Mouse (Mus musculus) embryonic facial prominence, embryonic 14.5 days (tissue): ENCODE results near the gene Mcf2l. TPM values are rescaled to one million over a fixed set of nuclear protein-coding genes. Genes with fewer than 3 reads are reported as not detected.

Experiments
- ATAC-seq: fragments of 200-750 bp; cut with Nextera tagmentation; 2 replicates; pipeline ENCODE4 v1.8.0; 2017; ENCODE audit warnings: low read depth, moderate number of reproducible peaks, moderate TSS enrichment
- DNase-seq: peaks from one replicate; pipeline ENCODE4 v3.0.0-alpha.2; 2015; ENCODE audit warnings: low spot score
- H3K27ac ChIP-seq: fragments of 300-500 bp; sonication (generic); replicated peaks from 2 replicates; pipeline ENCODE4 v1.5.1; 2014; ENCODE audit warnings: low read depth, mild to moderate bottlenecking, low read length, moderate library complexity
- H3K27me3 ChIP-seq: fragments of 300-500 bp; sonication (generic); replicated peaks from 2 replicates; pipeline ENCODE4 v1.6.1; 2014; ENCODE audit warnings: low read length; ENCODE audit not compliant: control insufficient read depth, insufficient read depth
- H3K36me3 ChIP-seq: fragments of 300-500 bp; sonication (generic); 2 replicates; pipeline ENCODE4 v1.6.1; 2014; ENCODE audit warnings: low read length, mixed read lengths; ENCODE audit not compliant: control insufficient read depth, insufficient read depth
- H3K4me1 ChIP-seq: fragments of 300-500 bp; sonication (generic); 2 replicates; pipeline ENCODE4 v1.6.1; 2014; ENCODE audit warnings: antibody characterized with exemption, low read length; ENCODE audit not compliant: control insufficient read depth, insufficient read depth
- H3K4me2 ChIP-seq: fragments of 300-500 bp; sonication (generic); 2 replicates; pipeline ENCODE4 v1.6.1; 2014; ENCODE audit warnings: low read depth, mild to moderate bottlenecking, low read length, moderate library complexity, mixed read lengths
- H3K4me3 ChIP-seq: fragments of 300-500 bp; sonication (generic); 2 replicates; pipeline ENCODE4 v1.5.1; 2014; ENCODE audit warnings: low read depth, mild to moderate bottlenecking, low read length
- H3K9ac ChIP-seq: fragments of 300-500 bp; sonication (generic); 2 replicates; pipeline ENCODE4 v1.6.1; 2014; ENCODE audit warnings: low read depth, mild to moderate bottlenecking, low read length, moderate library complexity, mixed read lengths
- H3K9me3 ChIP-seq: fragments of 300-500 bp; sonication (generic); 2 replicates; pipeline ENCODE4 v1.6.1; 2016; ENCODE audit warnings: low read length; ENCODE audit not compliant: control insufficient read depth
- WGBS: fragments of 180-500 bp; shearing (Covaris S2); extraction: QIAGEN DNeasy Blood & Tissue Kit; methylation state at CpG from one replicate; pipeline ENCODE4 v1.1.7; 2014; 5-methylcytosine and 5-hydroxymethylcytosine counted together
- polyA plus RNA-seq: library from polyadenylated mRNA; unstranded; fragments of >200 nt; fragmentation: Nextera tagmentation; extraction: Ambion mirVana; gene quantifications from 2 replicates; pipeline ENCODE4 v1.2.1, GENCODE M21; 2014

Mcf2l gene
- polyA plus RNA-seq, 1 experiment from 2014 or later, result 20.3 TPM

DNA sequence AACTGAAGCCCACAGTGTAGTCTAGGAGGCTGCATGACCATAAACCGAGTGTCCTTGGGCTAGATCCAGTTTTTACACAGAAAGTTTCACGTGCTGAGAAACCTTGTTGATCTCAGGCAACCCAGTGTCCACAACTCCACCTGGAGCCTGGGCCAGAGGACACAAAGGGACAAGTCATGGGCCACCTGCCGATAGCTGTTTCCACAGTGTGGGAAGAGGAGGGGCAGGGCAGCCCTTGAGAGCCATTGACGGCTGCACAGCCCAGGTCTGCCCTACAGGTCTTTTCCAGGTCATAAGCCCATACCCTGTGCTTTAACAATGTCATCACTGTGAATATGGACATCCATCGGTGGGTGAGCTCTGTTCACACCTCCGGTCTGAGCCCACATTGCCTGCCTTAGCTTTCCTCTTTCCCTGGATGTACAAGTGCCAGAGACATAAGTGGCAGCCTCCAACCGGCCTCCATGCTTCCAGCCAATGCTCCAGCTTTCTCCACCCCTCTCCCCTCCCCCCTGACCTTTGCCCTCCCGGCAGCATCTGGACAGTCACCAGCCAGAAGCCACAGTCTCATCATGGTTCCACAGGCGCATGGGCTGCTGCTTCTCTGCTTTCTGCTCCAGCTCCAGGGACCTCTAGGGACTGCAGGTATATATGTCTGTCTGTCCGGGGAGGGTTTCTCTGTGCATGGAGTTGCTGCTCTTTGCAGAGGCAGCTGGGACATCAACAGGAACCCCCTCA, 152.1 kb downstream of the Mcf2l start, which contains the start of gene F7:
Gene F7, plus strand, starts transcription at position 548 of the 738 bp plus-strand sequence.
- WGBS, result 51% methylated on average over 10 of the region's 10 CpGs
- H3K27ac ChIP-seq, result no peak within 1 kb of the TSS
- DNase-seq (no peak), ATAC-seq (no peak)
- H3K27me3 ChIP-seq, result no peaks in the 10 kb centered on the region
- H3K4me1 ChIP-seq, result no peaks in the 10 kb centered on the region
- no peak within 1 kb of the TSS for H3K4me2 ChIP-seq
- H3K4me3 ChIP-seq, result no peak within 1 kb of the TSS
- H3K9ac ChIP-seq, result no peak within 1 kb of the TSS
- no peaks in the 10 kb centered on the region for H3K9me3 ChIP-seq
- H3K36me3 ChIP-seq, result no peaks in the 10 kb centered on the region

DNA sequence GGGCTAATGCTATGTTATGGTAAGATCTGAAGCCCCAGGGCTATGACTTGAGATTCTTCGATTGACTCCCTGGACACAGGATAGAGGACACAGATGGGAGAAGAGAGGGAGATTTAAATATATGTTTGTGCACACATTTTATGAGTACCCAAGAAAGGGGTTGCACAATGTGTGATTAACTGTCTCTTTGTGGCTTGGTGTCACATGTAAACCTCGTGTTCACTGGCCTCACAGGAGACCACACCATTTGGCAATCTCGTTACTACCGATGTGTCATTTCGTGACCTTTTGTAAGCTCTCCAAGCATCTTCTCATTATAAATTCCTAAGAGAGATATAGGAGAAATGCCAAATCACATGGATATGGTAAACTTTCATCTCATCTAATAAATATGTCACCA, 154.0 kb downstream of the Mcf2l start:
- 88% methylated on average over 5 of the region's 5 CpGs for WGBS
- Histone ChIP-seq H3K4me1 (no peaks in the 10 kb centered on the region), H3K36me3 (no peaks in the 10 kb centered on the region), H3K9me3 (no peaks in the 10 kb centered on the region), H3K27me3 (no peaks in the 10 kb centered on the region), H3K27ac (no peak overlapping the region), H3K4me3 (no peak overlapping the region), H3K4me2 (no peak overlapping the region), H3K9ac (no peak overlapping the region)
- DNase-seq, result no peak
- ATAC-seq, result no peak

DNA sequence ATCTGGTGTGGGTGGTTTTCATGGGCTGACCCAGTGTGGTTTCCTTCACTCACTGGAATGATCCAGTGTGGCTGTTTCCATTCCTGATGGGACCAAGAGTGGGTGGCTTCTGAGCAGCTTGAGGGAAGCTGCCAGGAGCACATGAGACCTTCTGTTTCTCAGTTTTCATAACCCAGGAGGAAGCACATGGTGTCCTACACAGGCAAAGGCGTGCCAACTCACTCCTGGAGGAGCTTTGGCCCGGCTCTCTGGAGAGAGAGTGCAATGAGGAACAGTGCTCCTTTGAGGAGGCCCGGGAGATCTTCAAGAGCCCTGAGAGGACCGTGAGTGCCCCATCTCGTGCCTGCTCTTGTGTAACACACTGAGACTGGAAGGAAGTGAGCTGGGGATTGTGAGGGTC, 154.9 kb downstream of the Mcf2l start:
- H3K9me3 ChIP-seq, result no peaks in the 10 kb centered on the region
- no peak for ATAC-seq
- H3K9ac ChIP-seq, result no peak overlapping the region
- 51% methylated on average over 5 of the region's 5 CpGs for WGBS
- no peak overlapping the region for H3K27ac ChIP-seq
- no peaks in the 10 kb centered on the region for H3K4me1 ChIP-seq
- no peaks in the 10 kb centered on the region for H3K36me3 ChIP-seq
- H3K4me3 ChIP-seq, result no peak overlapping the region
- H3K4me2 ChIP-seq, result no peak overlapping the region
- no peak for DNase-seq
- H3K27me3 ChIP-seq, result no peaks in the 10 kb centered on the region

DNA sequence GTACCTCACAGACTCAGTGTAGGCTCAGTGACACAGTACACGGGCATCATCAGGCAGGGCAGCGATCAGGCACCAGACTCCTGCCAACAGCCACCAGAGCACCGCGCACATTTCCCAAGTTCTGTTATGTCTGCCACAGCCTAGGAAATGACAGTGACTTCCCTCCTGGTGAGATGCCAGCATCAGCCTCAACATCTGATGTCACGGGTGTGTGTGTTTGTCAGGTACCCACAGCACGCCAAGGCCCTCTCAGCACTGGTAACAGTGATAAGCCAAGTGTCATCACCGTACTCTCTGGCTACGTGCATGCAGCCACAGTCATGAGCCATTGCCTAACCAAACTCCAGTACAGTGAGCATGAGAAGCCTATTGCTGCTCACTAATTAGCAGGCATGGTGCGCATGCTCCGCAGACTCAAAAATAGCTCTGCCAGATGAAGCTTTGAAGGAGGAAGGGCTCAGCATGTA, 162.8 kb downstream of the Mcf2l start:
- Histone ChIP-seq H3K9me3 (no peaks in the 10 kb centered on the region), H3K4me2 (no peak overlapping the region), H3K27ac (no peak overlapping the region), H3K36me3 (no peaks in the 10 kb centered on the region), H3K9ac (no peak overlapping the region), H3K27me3 (no peaks in the 10 kb centered on the region), H3K4me1 (no peaks in the 10 kb centered on the region), H3K4me3 (no peak overlapping the region)
- peak; percentile 24 for DNase-seq
- WGBS, result 86% methylated on average over 10 of the region's 10 CpGs
- no peak for ATAC-seq

DNA sequence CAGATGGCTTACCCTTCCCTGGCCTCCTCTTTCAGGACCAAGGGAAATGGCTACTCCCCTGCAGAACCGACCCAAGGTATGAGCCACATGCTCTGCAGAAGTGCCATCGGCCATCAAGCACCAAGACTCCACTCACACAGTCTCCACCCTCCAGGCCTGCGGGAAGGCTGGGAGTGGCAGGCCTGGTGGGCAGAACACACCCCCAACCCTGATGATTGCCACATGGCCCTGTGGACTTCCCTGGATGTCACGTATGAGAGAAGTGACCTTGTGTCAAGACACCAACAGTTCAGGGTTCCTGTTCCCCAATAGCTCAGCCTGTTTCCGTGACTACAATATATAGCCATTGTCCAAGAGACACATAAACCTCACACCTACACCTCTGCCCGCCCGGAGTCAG, 163.4 kb downstream of the Mcf2l start, which contains the start of gene F10:
Gene F10, plus strand, starts transcription at position 294 of the 400 bp plus-strand sequence.
- WGBS, result 61% methylated on average over 7 of the region's 7 CpGs
- H3K4me3 ChIP-seq, result no peak within 1 kb of the TSS
- H3K4me1 ChIP-seq, result no peaks in the 10 kb centered on the region
- H3K27ac ChIP-seq, result no peak within 1 kb of the TSS
- no peak within 1 kb of the TSS for H3K9ac ChIP-seq
- H3K27me3 ChIP-seq, result no peaks in the 10 kb centered on the region
- no peak within 1 kb of the TSS for H3K4me2 ChIP-seq
- ATAC-seq (no peak), DNase-seq (no peak)
- no peaks in the 10 kb centered on the region for H3K9me3 ChIP-seq
- no peaks in the 10 kb centered on the region for H3K36me3 ChIP-seq

DNA sequence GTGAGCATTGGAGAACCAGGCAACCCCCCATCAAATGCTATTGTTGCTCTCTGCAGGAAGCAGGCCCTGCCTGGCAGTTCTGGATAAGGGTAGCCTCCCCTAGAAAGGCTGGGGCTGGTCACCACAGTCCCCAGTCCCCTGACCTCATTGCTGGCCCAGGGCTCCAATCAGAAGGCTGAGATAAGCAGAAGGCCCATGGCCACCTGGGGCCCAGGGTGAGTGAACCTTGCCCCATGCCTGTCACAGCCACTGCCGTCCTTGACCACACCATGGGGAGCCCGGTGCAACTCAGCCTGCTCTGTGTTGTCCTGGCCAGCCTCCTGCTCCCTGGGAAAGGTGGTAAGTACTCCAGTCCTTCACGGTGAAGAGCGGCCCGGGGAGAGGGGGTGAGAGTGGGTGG, 164.0 kb downstream of the Mcf2l start:
- Histone ChIP-seq H3K27ac (no peak overlapping the region), H3K9ac (no peak overlapping the region), H3K4me2 (no peak overlapping the region), H3K4me1 (no peaks in the 10 kb centered on the region), H3K4me3 (no peak overlapping the region), H3K9me3 (no peaks in the 10 kb centered on the region), H3K27me3 (no peaks in the 10 kb centered on the region), H3K36me3 (no peaks in the 10 kb centered on the region)
- DNase-seq (no peak), ATAC-seq (no peak)
- 44% methylated on average over 5 of the region's 5 CpGs for WGBS

DNA sequence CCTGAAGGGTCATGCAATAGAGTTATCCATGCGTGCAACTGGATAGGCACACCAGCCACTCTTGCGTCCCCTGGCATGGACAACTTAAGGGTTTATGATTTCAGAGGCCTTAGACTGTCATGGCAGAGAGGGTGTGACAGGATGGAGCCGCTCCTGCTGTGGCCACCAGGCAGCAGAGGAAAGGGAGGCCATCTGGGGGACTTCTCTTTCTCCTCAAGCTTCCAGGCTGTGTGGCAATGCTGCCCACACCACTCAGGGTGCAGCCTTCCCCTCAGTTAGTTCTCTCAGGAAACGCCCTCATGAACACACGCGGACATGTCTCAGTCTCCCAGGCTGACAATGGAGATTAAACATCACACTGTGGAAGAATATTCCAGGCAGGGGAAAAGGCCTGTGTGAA, 165.4 kb downstream of the Mcf2l start:
- DNase-seq, result no peak
- H3K4me3 ChIP-seq, result no peak overlapping the region
- no peaks in the 10 kb centered on the region for H3K9me3 ChIP-seq
- no peak overlapping the region for H3K4me2 ChIP-seq
- no peak overlapping the region for H3K9ac ChIP-seq
- H3K27me3 ChIP-seq, result no peaks in the 10 kb centered on the region
- H3K27ac ChIP-seq, result no peak overlapping the region
- H3K4me1 ChIP-seq, result no peaks in the 10 kb centered on the region
- no peaks in the 10 kb centered on the region for H3K36me3 ChIP-seq
- ATAC-seq, result no peak
- WGBS, result 80% methylated on average over 6 of the region's 6 CpGs

DNA sequence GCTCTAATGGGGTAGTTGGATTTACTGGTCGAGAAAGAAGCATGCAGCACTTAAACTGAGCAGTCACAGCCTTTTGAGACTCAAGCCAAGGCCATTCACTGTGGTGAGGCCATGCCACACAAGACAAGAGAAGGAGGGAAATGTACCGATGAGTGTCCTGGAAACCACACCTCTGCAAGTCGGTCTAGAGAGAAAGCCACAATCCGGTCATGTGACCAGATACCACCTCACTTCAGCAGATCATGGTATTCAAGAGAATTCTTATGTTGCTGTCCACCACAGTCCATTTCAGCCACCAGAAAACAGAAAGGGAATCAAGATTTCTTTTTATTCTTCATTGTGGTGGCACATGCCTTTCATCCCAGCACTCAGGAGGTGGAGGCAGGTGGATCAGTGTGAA, 167.9 kb downstream of the Mcf2l start:
- H3K36me3 ChIP-seq, result no peaks in the 10 kb centered on the region
- DNase-seq, result no peak
- H3K4me1 ChIP-seq, result no peaks in the 10 kb centered on the region
- no peak for ATAC-seq
- H3K4me3 ChIP-seq, result no peak overlapping the region
- H3K4me2 ChIP-seq, result no peak overlapping the region
- no peaks in the 10 kb centered on the region for H3K9me3 ChIP-seq
- no peaks in the 10 kb centered on the region for H3K27me3 ChIP-seq
- 87% methylated on average over 4 of the region's 4 CpGs for WGBS
- no peak overlapping the region for H3K27ac ChIP-seq
- no peak overlapping the region for H3K9ac ChIP-seq

DNA sequence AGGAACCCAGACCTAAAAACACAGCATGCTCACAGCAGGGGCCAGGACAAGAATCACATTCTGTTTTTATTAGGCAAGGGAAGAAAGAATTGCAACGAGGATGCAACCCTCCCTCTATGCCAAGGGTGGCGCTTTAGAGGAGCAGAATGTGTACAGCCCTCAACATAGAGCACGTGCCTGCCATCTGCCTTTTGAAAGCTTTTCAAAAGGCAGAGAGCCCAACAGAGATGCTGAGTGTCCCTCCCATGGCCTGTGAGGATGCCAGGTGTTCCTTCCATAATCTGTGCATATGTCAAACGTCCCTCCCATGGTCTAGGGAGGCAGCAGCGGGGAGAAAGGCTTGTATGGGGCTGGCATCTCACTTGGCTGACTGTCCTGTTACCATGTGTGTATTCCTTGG, 174.0 kb downstream of the Mcf2l start:
- Histone ChIP-seq H3K27me3 (no peaks in the 10 kb centered on the region), H3K4me1 (no peaks in the 10 kb centered on the region), H3K27ac (no peak overlapping the region), H3K36me3 (no peaks in the 10 kb centered on the region), H3K9me3 (no peaks in the 10 kb centered on the region), H3K4me3 (no peak overlapping the region), H3K9ac (no peak overlapping the region), H3K4me2 (no peak overlapping the region)
- DNase-seq (no peak), ATAC-seq (no peak)
- 53% methylated on average over 5 of the region's 5 CpGs for WGBS
